Mouse (Mus musculus) retina, adult 2 months (tissue): Measurements from ENCODE around the gene Rnf151.
"Not testable (repeated sequence)": the region's sequence is repeated elsewhere in the genome, so short reads cannot be mapped to it uniquely, and the experiment has no call there.

Source experiments
- DNase-seq: peaks from one replicate; pipeline ENCODE4 v3.0.0-alpha.2; 2012; ENCODE audit warnings: low read depth, low spot score

The Rnf151 gene

DNA sequence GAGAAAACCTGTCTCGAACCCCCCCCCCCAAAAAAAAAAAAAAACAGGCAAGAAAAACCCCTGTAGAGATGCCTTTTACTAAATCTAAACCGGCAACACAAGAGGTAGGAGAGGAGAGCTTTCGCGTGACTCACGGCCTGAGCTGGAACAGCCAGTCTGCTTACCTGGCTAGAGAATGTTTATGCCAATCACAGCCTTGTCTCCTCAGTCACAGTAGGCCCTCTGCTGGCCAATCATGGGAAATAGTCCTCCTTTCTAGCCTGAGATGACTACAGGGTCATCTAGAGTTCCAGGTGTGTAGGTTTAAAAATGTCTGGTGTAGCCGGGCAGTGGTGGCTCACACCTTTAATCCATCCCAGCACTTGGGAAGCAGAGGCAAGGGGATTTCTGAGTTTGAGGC is 50.4 kb downstream of the Rnf151 start:
- DNase-seq, result peak; percentile 54

DNA sequence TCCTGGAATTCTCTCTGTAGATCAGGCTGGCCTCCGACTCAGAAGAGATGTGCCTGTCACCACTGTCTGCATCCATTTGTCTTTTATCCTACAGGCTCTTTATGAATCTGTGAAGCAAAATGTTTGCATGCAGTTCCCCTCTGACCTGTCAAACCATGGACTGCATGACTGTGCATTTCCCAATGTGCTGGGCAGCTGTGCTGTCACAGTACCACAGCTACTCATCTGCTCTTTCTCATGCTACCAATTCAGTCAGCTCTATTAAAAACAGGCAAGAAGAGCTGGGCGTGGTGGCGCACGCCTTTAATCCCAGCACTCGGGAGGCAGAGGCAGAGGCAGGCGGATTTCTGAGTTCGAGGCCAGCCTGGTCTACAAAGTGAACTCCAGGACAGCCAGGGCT is 50.9 kb downstream of the Rnf151 start:
- DNase-seq, result not testable (repeated sequence)
